In genomic region chr9:97011454-97012195, GRCm38 (mm10) we compare ENCODE assay signal across 10 mouse cellular contexts. TPM values are rescaled to one million over a fixed set of nuclear protein-coding genes. Genes with fewer than 3 reads are reported as not detected.
DNase-seq lines count a peak whose midpoint lies in the region; ATAC-seq and TF ChIP-seq lines count a peak whose summit lies in the region.
"Had no signal": no experiment of that assay in that cellular context is flagged by ENCODE, and none has a peak within 500 bp of the region (broad histone marks: within the 10 kb centered on the region; RNA-seq: fewer than 3 reads in every experiment).

No protein-coding gene starts in this region.

- no peak for TF ChIP-seq EP300 in stomach, postnatal 0 days (optimal IDR thresholded peaks at IDR 0.05)

- ATAC-seq in forebrain, embryonic 11.5 days (replicated peaks; ENCODE audit: low FRiP score) = no peak
- ATAC-seq in forebrain, embryonic 16.5 days = peak; percentile 29
- ATAC-seq in intestine, embryonic 16.5 days = no peak
- no peak for ATAC-seq in stomach, postnatal 0 days (ENCODE audit: low FRiP score, low TSS enrichment)

- H3K27ac ChIP-seq in forebrain, embryonic 10.5 days = peak overlapping the region; percentile 98
- H3K27ac ChIP-seq in forebrain, embryonic 11.5 days (ENCODE audit: low read depth, low read length) = no peak overlapping the region
- H3K27ac ChIP-seq in forebrain, embryonic 16.5 days (ENCODE audit: low read length) = 0 out of 2 replicates have a peak overlapping the region, but pooled peaks have one; percentile 34
- no peak overlapping the region for H3K27ac ChIP-seq in intestine, embryonic 16.5 days (ENCODE audit: low read length)
- H3K27ac ChIP-seq in stomach, postnatal 0 days (replicated peaks) = no peak overlapping the region

- 64% methylated on average over 15 of the region's 15 CpGs for WGBS in forebrain, embryonic 10.5 days
- 66% methylated on average over 15 of the region's 15 CpGs for WGBS in forebrain, embryonic 11.5 days
- WGBS in forebrain, embryonic 16.5 days = 20% methylated on average over 15 of the region's 15 CpGs
- 67% methylated on average over 15 of the region's 15 CpGs for WGBS in intestine, embryonic 16.5 days
- WGBS in stomach, postnatal 0 days = 64% methylated on average over 15 of the region's 15 CpGs

- H3K36me3 ChIP-seq in forebrain, embryonic 10.5 days (replicated peaks) = peaks cover 75% of the 10 kb centered on the region
- peaks cover 8% of the 10 kb centered on the region for H3K36me3 ChIP-seq in forebrain, embryonic 11.5 days (ENCODE audit: control insufficient read depth, insufficient read depth, low read length)
- H3K36me3 ChIP-seq in forebrain, embryonic 16.5 days (ENCODE audit: control insufficient read depth, insufficient read depth) = 0 out of 2 replicates have a peak, but pooled peaks cover 4% of the 10 kb centered on the region
- H3K36me3 ChIP-seq in intestine, embryonic 16.5 days (ENCODE audit: control insufficient read depth, insufficient read depth, low read length) = no peaks in the 10 kb centered on the region
- H3K36me3 ChIP-seq in stomach, postnatal 0 days (ENCODE audit: control insufficient read depth, insufficient read depth, low read length) = no peaks in the 10 kb centered on the region

- H3K4me1 ChIP-seq in forebrain, embryonic 10.5 days = peaks cover 75% of the 10 kb centered on the region
- peaks cover 32% of the 10 kb centered on the region for H3K4me1 ChIP-seq in forebrain, embryonic 11.5 days (replicated peaks; ENCODE audit: control insufficient read depth, insufficient read depth, low read length)
- H3K4me1 ChIP-seq in forebrain, embryonic 16.5 days (replicated peaks; ENCODE audit: control insufficient read depth, insufficient read depth, low read length) = peaks cover 41% of the 10 kb centered on the region
- H3K4me1 ChIP-seq in intestine, embryonic 16.5 days (ENCODE audit: control insufficient read depth, insufficient read depth, low read length) = peaks cover 25% of the 10 kb centered on the region
- no peaks in the 10 kb centered on the region for H3K4me1 ChIP-seq in stomach, postnatal 0 days (replicated peaks; ENCODE audit: control insufficient read depth, insufficient read depth)

- no peak overlapping the region for H3K9ac ChIP-seq in forebrain, embryonic 11.5 days (ENCODE audit: low read length)
- H3K9ac ChIP-seq in forebrain, embryonic 16.5 days (replicated peaks; ENCODE audit: low read depth, low read length) = no peak overlapping the region
- H3K9ac ChIP-seq in intestine, embryonic 16.5 days (ENCODE audit: low read depth, low read length) = no peak overlapping the region
- H3K9ac ChIP-seq in stomach, postnatal 0 days (ENCODE audit: low read length) = no peak overlapping the region

- H3K9me3 ChIP-seq in forebrain, embryonic 10.5 days = peaks cover 15% of the 10 kb centered on the region; the same call in 1 of the 2 replicates
- H3K9me3 ChIP-seq in forebrain, embryonic 11.5 days (ENCODE audit: control insufficient read depth, low read length) = no peaks in the 10 kb centered on the region; the same call in 1 of the 2 replicates
- H3K9me3 ChIP-seq in forebrain, embryonic 16.5 days (ENCODE audit: control insufficient read depth, low read length) = peaks cover 7% of the 10 kb centered on the region
- no peaks in the 10 kb centered on the region for H3K9me3 ChIP-seq in intestine, embryonic 16.5 days (ENCODE audit: control insufficient read depth, low read length)
- no peaks in the 10 kb centered on the region for H3K9me3 ChIP-seq in stomach, postnatal 0 days (ENCODE audit: control insufficient read depth, low read length)

- peak overlapping the region; percentile 7; the same call in 1 of the 2 replicates for H3K4me3 ChIP-seq in forebrain, embryonic 10.5 days
- no peak overlapping the region for H3K4me3 ChIP-seq in forebrain, embryonic 11.5 days (ENCODE audit: low read depth, low read length)
- no peak overlapping the region for H3K4me3 ChIP-seq in forebrain, embryonic 16.5 days (replicated peaks; ENCODE audit: low read length)
- no peak overlapping the region for H3K4me3 ChIP-seq in intestine, embryonic 16.5 days (ENCODE audit: low read length)
- H3K4me3 ChIP-seq in stomach, postnatal 0 days (ENCODE audit: low read depth, low read length) = no peak overlapping the region
- H3K4me3 ChIP-seq: myocyte had no signal

- intact Hi-C loops in left cerebral cortex, postnatal 4 days (cut with DNase I) = no loop called here

- no peak for TF ChIP-seq CTCF in stomach, postnatal 0 days (IDR thresholded peaks at IDR 0.05; ENCODE audit: low read depth)

- no peak overlapping the region for H3K4me2 ChIP-seq in forebrain, embryonic 11.5 days (ENCODE audit: low read depth, low read length, severe bottlenecking)
- peak overlapping the region; percentile 16; the same call in 1 of the 2 replicates for H3K4me2 ChIP-seq in forebrain, embryonic 16.5 days (ENCODE audit: low read length)
- no peak overlapping the region for H3K4me2 ChIP-seq in intestine, embryonic 16.5 days (ENCODE audit: low read depth, low read length)
- H3K4me2 ChIP-seq in stomach, postnatal 0 days (replicated peaks; ENCODE audit: low read depth) = no peak overlapping the region

- no peak for DNase-seq in forebrain, embryonic 10.5 days (ENCODE audit: extremely low spot score, low spot score)
- no peak for DNase-seq in forebrain, embryonic 11.5 days (ENCODE audit: low spot score)
- peak; percentile 49 for DNase-seq in MN1 (ENCODE audit: low spot score)
- DNase-seq in left cerebral cortex, postnatal 4 days = peak; percentile 83
- no peak for DNase-seq in urinary bladder, postnatal 14 days (ENCODE audit: low spot score)
- DNase-seq in stomach, postnatal 0 days (ENCODE audit: low spot score) = no peak
- DNase-seq: thymus, postnatal 36 days had no signal

- no peaks in the 10 kb centered on the region; the same call in 1 of the 2 replicates for H3K27me3 ChIP-seq in forebrain, embryonic 10.5 days (ENCODE audit: poor library complexity, severe bottlenecking)
- H3K27me3 ChIP-seq in forebrain, embryonic 11.5 days (ENCODE audit: control insufficient read depth, insufficient read depth, low read length) = no peaks in the 10 kb centered on the region
- H3K27me3 ChIP-seq in forebrain, embryonic 16.5 days (replicated peaks; ENCODE audit: control insufficient read depth, insufficient read depth, low read length) = no peaks in the 10 kb centered on the region
- H3K27me3 ChIP-seq in intestine, embryonic 16.5 days (replicated peaks; ENCODE audit: control insufficient read depth, insufficient read depth, low read length) = no peaks in the 10 kb centered on the region
- no peaks in the 10 kb centered on the region for H3K27me3 ChIP-seq in stomach, postnatal 0 days (ENCODE audit: control insufficient read depth, insufficient read depth, low read length)

RNA-seq across cellular contexts. Expression of gene Spsb4, which starts 7.0 kb away (rescaled TPM):
- 102 and 109 TPM in 2 replicates for polyA plus RNA-seq in forebrain, embryonic 10.5 days (2016; fragmentation: Nextera tagmentation; extraction: Ambion mirVana)
- polyA plus RNA-seq in forebrain, embryonic 11.5 days (2014; fragmentation: Nextera tagmentation; extraction: Ambion mirVana) = 81.8 and 84.6 TPM in 2 replicates
- 20.9 and 23.4 TPM in 2 replicates for polyA plus RNA-seq in forebrain, embryonic 16.5 days (2015; fragmentation: Nextera tagmentation; extraction: Ambion mirVana)
- total RNA-seq in left cerebral cortex, postnatal 4 days (2021) = 10 to 100 TPM; 20.2 to 20.6 TPM
- polyA plus RNA-seq in intestine, embryonic 16.5 days (2015; fragmentation: Nextera tagmentation; extraction: Ambion mirVana) = 28.7 and 34.0 TPM in 2 replicates
- 4.4 and 6.1 TPM in 2 replicates for polyA plus RNA-seq in stomach, postnatal 0 days (2015; fragmentation: Nextera tagmentation; extraction: Ambion mirVana)

Comparison
In these comparisons a context has a peak if more than half of its experiments do, and no peak if none do; other contexts are left out.
1. H3K27ac ChIP-seq: peak in forebrain, embryonic 10.5 days (single experiment) and forebrain, embryonic 16.5 days (single experiment); none in forebrain, embryonic 11.5 days (single experiment), intestine, embryonic 16.5 days (single experiment) and stomach, postnatal 0 days (single experiment).
2. DNase-seq: peak in MN1 (single experiment) and left cerebral cortex, postnatal 4 days (single experiment); none in forebrain, embryonic 10.5 days (single experiment), forebrain, embryonic 11.5 days (single experiment), urinary bladder, postnatal 14 days (single experiment) and stomach, postnatal 0 days (single experiment).